Mouse (Mus musculus) C2C12 (cell line): ENCODE results near the gene Olfr522. TPM values are rescaled to one million over a fixed set of nuclear protein-coding genes. Genes with fewer than 3 reads are reported as not detected.

Experiments used
- H3K27me3 ChIP-seq: one replicate; pipeline ENCODE4 v1.6.1; 2011; ENCODE audit not compliant: control insufficient read depth, insufficient read depth, insufficient read length
- H3K36me3 ChIP-seq: one replicate; pipeline ENCODE4 v1.6.1; 2011; ENCODE audit not compliant: control insufficient read depth, insufficient read depth
- H3K4me3 ChIP-seq: one replicate; pipeline ENCODE4 v1.5.1; 2011; ENCODE audit warnings: mild to moderate bottlenecking, control low read depth; ENCODE audit not compliant: poor library complexity, insufficient read depth, severe bottlenecking
- H3K79me2 ChIP-seq: one replicate; pipeline ENCODE4 v1.6.1; 2011; ENCODE audit not compliant: control insufficient read depth, insufficient read depth
- H3K79me3 ChIP-seq: one replicate; pipeline ENCODE4 v1.6.1; 2011; ENCODE audit warnings: low read depth, control low read depth
- H3ac ChIP-seq: one replicate; pipeline ENCODE3; 2011; ENCODE audit warnings: low read depth; ENCODE audit not compliant: control insufficient read depth, insufficient read length
- CEBPB ChIP-seq: IDR thresholded peaks from one replicate; pipeline ENCODE4 v1.6.1; 2011; ENCODE audit warnings: low read depth, mild to moderate bottlenecking, control low read depth, moderate library complexity
- CTCF ChIP-seq: IDR thresholded peaks from one replicate; pipeline ENCODE4 v1.5.1; 2011; ENCODE audit not compliant: control insufficient read depth, insufficient read depth, insufficient read length
- FOSL1 ChIP-seq: IDR thresholded peaks from one replicate; pipeline ENCODE4 v1.8.0; 2011; ENCODE audit warnings: mild to moderate bottlenecking, low read length; ENCODE audit not compliant: poor library complexity, insufficient read depth, severe bottlenecking
- MAX ChIP-seq: IDR thresholded peaks from one replicate; pipeline ENCODE4 v1.6.1; 2011; ENCODE audit warnings: mild to moderate bottlenecking, control low read depth
- MYOD1 ChIP-seq: IDR thresholded peaks from one replicate; pipeline ENCODE4 v1.6.1; 2011; ENCODE audit warnings: low read depth; ENCODE audit not compliant: control insufficient read depth, insufficient read length
- MYOG ChIP-seq: IDR thresholded peaks from one replicate; pipeline ENCODE4 v1.6.1; 2011; ENCODE audit not compliant: control insufficient read depth, insufficient read length; ENCODE audit errors: extremely low read depth
- USF1 ChIP-seq: IDR thresholded peaks from one replicate; pipeline ENCODE4 v1.6.1; 2011; ENCODE audit warnings: low read depth, mild to moderate bottlenecking, control low read depth, moderate library complexity
- polyA plus RNA-seq: library from polyadenylated mRNA; unstranded; fragments of >200 nt; fragmentation: generic; extraction: Trizol; gene quantifications from one replicate; pipeline ENCODE4 v1.2.1, GENCODE M21; 2012; ENCODE audit warnings: missing spikeins

Gene Olfr522
- polyA plus RNA-seq, 1 experiment: not detected

- Histone ChIP-seq H3K27me3 (peaks cover 10% of the 10 kb centered on the region), H3K36me3 (no peaks in the 10 kb centered on the region), H3ac (no peak overlapping the region), H3K4me3 (no peak overlapping the region), H3K79me2 (no peaks in the 10 kb centered on the region), H3K79me3 (no peaks in the 10 kb centered on the region)
- no peak for TF ChIP-seq FOSL1
- TF ChIP-seq MAX: no peak
- no peak for TF ChIP-seq MYOD1
- no peak for TF ChIP-seq MYOG
These were observed 14.6 kb upstream of the Olfr522 start for GRCm38 (mm10) chr7:140179176-140179575.

- Histone ChIP-seq H3K79me3 (no peaks in the 10 kb centered on the region), H3K27me3 (peaks cover 7% of the 10 kb centered on the region), H3K79me2 (no peaks in the 10 kb centered on the region), H3K36me3 (no peaks in the 10 kb centered on the region), H3ac (no peak within 1 kb of the TSS), H3K4me3 (no peak within 1 kb of the TSS)
- no peak for TF ChIP-seq MYOD1
- no peak for TF ChIP-seq MYOG
- TF ChIP-seq MAX: no peak
- no peak for TF ChIP-seq CTCF
- no peak for TF ChIP-seq CEBPB
- no peak for TF ChIP-seq USF1
- TF ChIP-seq FOSL1: no peak
These were observed 8.4 kb upstream of the Olfr522 start, which contains the start of gene Olfr523 for GRCm38 (mm10) chr7:140172936-140173335. TSS of gene Olfr523 (plus strand) at chr7:140173217.

- no peaks in the 10 kb centered on the region for H3K79me3 ChIP-seq
- H3ac ChIP-seq: no peak overlapping the region
- H3K36me3 ChIP-seq: no peaks in the 10 kb centered on the region
- H3K4me3 ChIP-seq: no peak overlapping the region
- H3K79me2 ChIP-seq: no peaks in the 10 kb centered on the region
- TF ChIP-seq USF1: no peak
- no peak for TF ChIP-seq CTCF
- no peak for TF ChIP-seq CEBPB
- TF ChIP-seq MAX: no peak
- no peak for TF ChIP-seq MYOG
- TF ChIP-seq MYOD1: no peak
- TF ChIP-seq FOSL1: no peak
- no peaks in the 10 kb centered on the region for H3K27me3 ChIP-seq
These were observed 6.3 kb upstream of the Olfr522 start for GRCm38 (mm10) chr7:140170863-140171262.

- TF ChIP-seq USF1 (no peak), MYOD1 (no peak), CEBPB (no peak)
These were observed 4.8 kb upstream of the Olfr522 start for GRCm38 (mm10) chr7:140169386-140169785.

GRCm38 (mm10) chr7:140167950-140168349 lies 3.4 kb upstream of the Olfr522 start:
- TF ChIP-seq CTCF (no peak), MAX (no peak), MYOG (no peak), CEBPB (no peak), MYOD1 (no peak), FOSL1 (no peak), USF1 (no peak)
- no peaks in the 10 kb centered on the region for H3K79me3 ChIP-seq
- H3K4me3 ChIP-seq: no peak overlapping the region
- H3K36me3 ChIP-seq: no peaks in the 10 kb centered on the region
- no peaks in the 10 kb centered on the region for H3K27me3 ChIP-seq
- H3K79me2 ChIP-seq: no peaks in the 10 kb centered on the region
- no peak overlapping the region for H3ac ChIP-seq

More at GRCm38 (mm10) chr7:140169386-140169785, 4.8 kb upstream of the Olfr522 start:
- H3ac ChIP-seq: no peak overlapping the region
- no peaks in the 10 kb centered on the region for H3K36me3 ChIP-seq
- H3K27me3 ChIP-seq: no peaks in the 10 kb centered on the region
- H3K79me2 ChIP-seq: no peaks in the 10 kb centered on the region
- H3K4me3 ChIP-seq: no peak overlapping the region
- H3K79me3 ChIP-seq: no peaks in the 10 kb centered on the region

- H3K79me3 ChIP-seq: no peaks in the 10 kb centered on the region
- TF ChIP-seq CEBPB (no peak), USF1 (no peak), MAX (no peak), CTCF (no peak), MYOD1 (no peak), FOSL1 (no peak), MYOG (no peak)
These were observed 4.2 kb downstream of the Olfr522 start for GRCm38 (mm10) chr7:140160363-140160762.

More at GRCm38 (mm10) chr7:140160363-140160762, 4.2 kb downstream of the Olfr522 start:
- no peaks in the 10 kb centered on the region for H3K36me3 ChIP-seq
- no peak overlapping the region for H3K4me3 ChIP-seq
- H3K27me3 ChIP-seq: peaks cover 4% of the 10 kb centered on the region
- H3K79me2 ChIP-seq: no peaks in the 10 kb centered on the region
- no peak overlapping the region for H3ac ChIP-seq
